In genomic region chr11:35244526-35244925, GRCm38 (mm10) we compare ENCODE assay signal across 11 mouse cellular contexts.
DNase-seq lines count a peak whose midpoint lies in the region; ATAC-seq and TF ChIP-seq lines count a peak whose summit lies in the region.
"Had no signal": no experiment of that assay in that cellular context is flagged by ENCODE, and none has a peak within 500 bp of the region (broad histone marks: within the 10 kb centered on the region; RNA-seq: fewer than 3 reads in every experiment).

No protein-coding gene starts in this region.

- H3K27me3 ChIP-seq in forebrain, embryonic 15.5 days, result no peaks in the 10 kb centered on the region
- no peaks in the 10 kb centered on the region for H3K27me3 ChIP-seq in forebrain, embryonic 11.5 days (ENCODE audit: control insufficient read depth, insufficient read depth, low read length)
- H3K27me3 ChIP-seq in midbrain, postnatal 0 days (ENCODE audit: insufficient read depth, low read length), result no peaks in the 10 kb centered on the region
- peaks cover 9% of the 10 kb centered on the region; the same call in 1 of the 2 replicates for H3K27me3 ChIP-seq in midbrain, embryonic 13.5 days

- H3K9ac ChIP-seq in forebrain, embryonic 15.5 days (replicated peaks), result no peak overlapping the region
- H3K9ac ChIP-seq in forebrain, embryonic 11.5 days (ENCODE audit: low read length), result no peak overlapping the region
- H3K9ac ChIP-seq in midbrain, postnatal 0 days (replicated peaks; ENCODE audit: low read length, poor library complexity, severe bottlenecking), result no peak overlapping the region
- no peak overlapping the region for H3K9ac ChIP-seq in midbrain, embryonic 13.5 days (replicated peaks)
- H3K9ac ChIP-seq: hindbrain, embryonic 14.5 days had no signal

- peak; percentile 41; the same call in 1 of the 2 replicates for ATAC-seq in forebrain, embryonic 15.5 days (replicated peaks)
- no peak for ATAC-seq in forebrain, embryonic 11.5 days (replicated peaks; ENCODE audit: low FRiP score)
- no peak for ATAC-seq in midbrain, postnatal 0 days (ENCODE audit: low FRiP score)
- no peak for ATAC-seq in midbrain, embryonic 13.5 days

- no peak for DNase-seq in forebrain, embryonic 11.5 days (ENCODE audit: low spot score)
- peak; percentile 23 for DNase-seq in midbrain, postnatal 0 days (ENCODE audit: low spot score)
- peak; percentile 67 for DNase-seq in cerebellum, adult 9-10 months
- peak; percentile 28 to 61 for DNase-seq in heart, postnatal 14 days
- no peak for DNase-seq in frontal cortex, postnatal 25 days (ENCODE audit: low spot score in 2 of 2)
- DNase-seq in gastrocnemius, postnatal 4 days (ENCODE audit: low spot score in 2 of 2), result no peak
- DNase-seq: thymus, postnatal 25 days had no signal

- peaks cover 5% of the 10 kb centered on the region for H3K4me1 ChIP-seq in forebrain, embryonic 15.5 days
- H3K4me1 ChIP-seq in forebrain, embryonic 11.5 days (replicated peaks; ENCODE audit: control insufficient read depth, insufficient read depth, low read length), result no peaks in the 10 kb centered on the region; the same call in 1 of the 2 replicates
- no peaks in the 10 kb centered on the region for H3K4me1 ChIP-seq in midbrain, postnatal 0 days (ENCODE audit: insufficient read depth, low read length)
- H3K4me1 ChIP-seq in midbrain, embryonic 13.5 days (replicated peaks), result peaks cover 4% of the 10 kb centered on the region; the same call in 1 of the 2 replicates

- H3K4me2 ChIP-seq in forebrain, embryonic 15.5 days (replicated peaks), result no peak overlapping the region
- no peak overlapping the region for H3K4me2 ChIP-seq in forebrain, embryonic 11.5 days (ENCODE audit: low read depth, low read length, severe bottlenecking)
- H3K4me2 ChIP-seq in midbrain, postnatal 0 days (ENCODE audit: low read depth, low read length, poor library complexity, severe bottlenecking), result no peak overlapping the region
- H3K4me2 ChIP-seq in midbrain, embryonic 13.5 days (replicated peaks), result no peak overlapping the region
- H3K4me2 ChIP-seq: hindbrain, embryonic 14.5 days had no signal

- 62% methylated on average over 7 of the region's 7 CpGs for WGBS in forebrain, embryonic 15.5 days
- 93% methylated on average over 7 of the region's 7 CpGs for WGBS in forebrain, embryonic 11.5 days
- 84% methylated on average over 7 of the region's 7 CpGs for whole genome bisulfite sequencing in midbrain, postnatal 0 days
- 92% methylated on average over 7 of the region's 7 CpGs for WGBS in midbrain, embryonic 13.5 days

- intact Hi-C loops in heart, postnatal 14 days (cut with DNase I), result loop anchor here (10.0 kb wide), 1 partner anchor 120 kb away; the partner anchor contains the start of gene Slit3

- no peak overlapping the region for H3K4me3 ChIP-seq in forebrain, embryonic 15.5 days
- no peak overlapping the region for H3K4me3 ChIP-seq in forebrain, embryonic 11.5 days (ENCODE audit: low read depth, low read length)
- H3K4me3 ChIP-seq in midbrain, postnatal 0 days (ENCODE audit: low read depth, low read length), result no peak overlapping the region
- H3K4me3 ChIP-seq in midbrain, embryonic 13.5 days (replicated peaks), result no peak overlapping the region
- H3K4me3 ChIP-seq: myocyte had no signal

- H3K27ac ChIP-seq in forebrain, embryonic 15.5 days (replicated peaks), result no peak overlapping the region
- H3K27ac ChIP-seq in forebrain, embryonic 11.5 days (ENCODE audit: low read depth, low read length), result no peak overlapping the region
- no peak overlapping the region for H3K27ac ChIP-seq in midbrain, postnatal 0 days (ENCODE audit: low read depth, low read length)
- no peak overlapping the region for H3K27ac ChIP-seq in midbrain, embryonic 13.5 days
- H3K27ac ChIP-seq: hindbrain, embryonic 14.5 days had no signal

- no peaks in the 10 kb centered on the region for H3K9me3 ChIP-seq in forebrain, embryonic 15.5 days
- no peaks in the 10 kb centered on the region for H3K9me3 ChIP-seq in forebrain, embryonic 11.5 days (ENCODE audit: control insufficient read depth, low read length)
- no peaks in the 10 kb centered on the region for H3K9me3 ChIP-seq in midbrain, postnatal 0 days (ENCODE audit: low read length)
- no peaks in the 10 kb centered on the region for H3K9me3 ChIP-seq in midbrain, embryonic 13.5 days

- no peaks in the 10 kb centered on the region for H3K36me3 ChIP-seq in forebrain, embryonic 15.5 days
- no peaks in the 10 kb centered on the region for H3K36me3 ChIP-seq in forebrain, embryonic 11.5 days (ENCODE audit: control insufficient read depth, insufficient read depth, low read length)
- no peaks in the 10 kb centered on the region for H3K36me3 ChIP-seq in midbrain, postnatal 0 days (ENCODE audit: insufficient read depth, low read length)
- H3K36me3 ChIP-seq in midbrain, embryonic 13.5 days, result no peaks in the 10 kb centered on the region

- TF ChIP-seq CTCF in midbrain, postnatal 0 days (IDR thresholded peaks at IDR 0.05), result no peak

Comparison
In these comparisons a context has a peak if more than half of its experiments do, and no peak if none do; other contexts are left out.
1. DNase-seq: peak in midbrain, postnatal 0 days (single experiment), cerebellum, adult 9-10 months (single experiment) and heart, postnatal 14 days (2 of 2); none in forebrain, embryonic 11.5 days (single experiment), frontal cortex, postnatal 25 days (0 of 2) and gastrocnemius, postnatal 4 days (0 of 2).